Mouse (Mus musculus) forebrain, postnatal 0 days (tissue): ENCODE results near the gene Zfp106. TPM values are rescaled to one million over a fixed set of nuclear protein-coding genes. Genes with fewer than 3 reads are reported as not detected.
"Not testable (repeated sequence)": the region's sequence is repeated elsewhere in the genome, so short reads cannot be mapped to it uniquely, and the experiment has no call there.

Experiments used
- ATAC-seq: fragments of 200-750 bp; cut with Nextera tagmentation; 2 replicates; pipeline ENCODE4 v1.8.0; 2017; ENCODE audit warnings: mild to moderate bottlenecking, moderate library complexity
- DNase-seq: peaks from one replicate; pipeline ENCODE4 v3.0.0-alpha.2; 2015
- H3K27ac ChIP-seq: fragments of 300-500 bp; sonication (generic); 2 replicates; pipeline ENCODE4 v1.5.1; 2014; ENCODE audit warnings: low read depth, mild to moderate bottlenecking, antibody characterized with exemption, low read length, moderate library complexity, mixed read lengths
- H3K27me3 ChIP-seq: fragments of 300-500 bp; sonication (generic); 2 replicates; pipeline ENCODE4 v1.6.1; 2014; ENCODE audit warnings: mild to moderate bottlenecking, low read length, mixed read lengths; ENCODE audit not compliant: insufficient read depth
- H3K36me3 ChIP-seq: fragments of 300-500 bp; sonication (generic); 2 replicates; pipeline ENCODE4 v1.6.1; 2014; ENCODE audit warnings: mild to moderate bottlenecking, moderate library complexity; ENCODE audit not compliant: insufficient read depth
- H3K4me1 ChIP-seq: fragments of 300-500 bp; sonication (generic); 2 replicates; pipeline ENCODE4 v1.6.1; 2014; ENCODE audit warnings: antibody characterized with exemption; ENCODE audit not compliant: insufficient read depth
- H3K4me2 ChIP-seq: fragments of 300-500 bp; sonication (generic); 2 replicates; pipeline ENCODE4 v1.6.1; 2014; ENCODE audit warnings: low read depth, mild to moderate bottlenecking, moderate library complexity
- H3K4me3 ChIP-seq: fragments of 300-500 bp; sonication (generic); 2 replicates; pipeline ENCODE4 v1.5.1; 2014; ENCODE audit warnings: low read depth, low read length, mixed read lengths
- H3K9ac ChIP-seq: fragments of 300-500 bp; sonication (generic); 2 replicates; pipeline ENCODE4 v1.6.1; 2014; ENCODE audit warnings: mild to moderate bottlenecking
- H3K9me3 ChIP-seq: fragments of 300-500 bp; sonication (generic); 2 replicates; pipeline ENCODE4 v1.6.1; 2016; ENCODE audit warnings: low read length
- CTCF ChIP-seq: sonication (generic); IDR thresholded peaks from 2 replicates; pipeline ENCODE4 v1.5.1; 2016; ENCODE audit warnings: antibody characterized with exemption, control low read depth, low read depth
- WGBS: fragments of 180-500 bp; shearing (Covaris S2); extraction: QIAGEN DNeasy Blood & Tissue Kit; methylation state at CpG from one replicate; pipeline ENCODE4 v1.1.7; 2014; 5-methylcytosine and 5-hydroxymethylcytosine counted together
- polyA plus RNA-seq: library from polyadenylated mRNA; unstranded; fragments of >200 nt; fragmentation: Nextera tagmentation; extraction: Ambion mirVana; gene quantifications from 2 replicates; pipeline ENCODE4 v1.2.1, GENCODE M21; 2015
- total RNA-seq: library from RNA; depleted of rRNA; stranded (reverse); fragments of >200 nt; gene quantifications from 2 replicates; pipeline ENCODE4 v1.2.3, GENCODE M21; 2014

Zfp106 gene
- total and polyA plus RNA-seq, 2 experiments from 2014 or later, result 40.4 to 70.5 TPM

GRCm38 (mm10) chr2:120567798-120568320 is 4.2 kb upstream of the Zfp106 start:
- WGBS, result under 1% methylated on average over 22 of the region's 22 CpGs
- peak overlapping the region; percentile 84 for H3K4me2 ChIP-seq
- DNase-seq (peak; percentile 4), ATAC-seq (peak; percentile 51)
- H3K9ac ChIP-seq, result peak overlapping the region; percentile 62
- no peaks in the 10 kb centered on the region for H3K27me3 ChIP-seq
- no peak for TF ChIP-seq CTCF
- peak overlapping the region; percentile 54; the same call in 1 of the 2 replicates for H3K27ac ChIP-seq
- H3K9me3 ChIP-seq, result no peaks in the 10 kb centered on the region
- peaks cover 3% of the 10 kb centered on the region; the same call in 1 of the 2 replicates for H3K4me1 ChIP-seq
- no peaks in the 10 kb centered on the region for H3K36me3 ChIP-seq
- H3K4me3 ChIP-seq, result peak overlapping the region; percentile 62

- H3K4me1 ChIP-seq, result peaks cover 7% of the 10 kb centered on the region; the same call in 1 of the 2 replicates
- no peaks in the 10 kb centered on the region for H3K27me3 ChIP-seq
- H3K27ac ChIP-seq, result peak within 1 kb of the TSS; percentile 54; the same call in 1 of the 2 replicates
- TF ChIP-seq CTCF, result no peak
- peak within 1 kb of the TSS; percentile 62 for H3K9ac ChIP-seq
- DNase-seq (peak; percentile 95), ATAC-seq (peak; percentile 95)
- H3K36me3 ChIP-seq, result no peaks in the 10 kb centered on the region
- H3K4me3 ChIP-seq, result peak within 1 kb of the TSS; percentile 62
- 2% methylated on average over 42 of the region's 42 CpGs for WGBS
- H3K4me2 ChIP-seq, result peak within 1 kb of the TSS; percentile 84
- H3K9me3 ChIP-seq, result no peaks in the 10 kb centered on the region
Observed at GRCm38 (mm10) chr2:120566886-120567797, 3.5 kb upstream of the Zfp106 start, which contains the start of gene Snap23. Gene Snap23, plus strand, starts transcription at chr2:120567671.

GRCm38 (mm10) chr2:120565363-120565762 is 1.7 kb upstream of the Zfp106 start:
- Histone ChIP-seq H3K4me2 (no peak overlapping the region), H3K36me3 (no peaks in the 10 kb centered on the region), H3K27me3 (no peaks in the 10 kb centered on the region), H3K4me3 (no peak overlapping the region), H3K9ac (no peak overlapping the region), H3K27ac (no peak overlapping the region), H3K9me3 (no peaks in the 10 kb centered on the region), H3K4me1 (peaks cover 7% of the 10 kb centered on the region; the same call in 1 of the 2 replicates)
- DNase-seq (no peak), ATAC-seq (no peak)
- no peak for TF ChIP-seq CTCF
- 91% methylated on average over 2 of the region's 2 CpGs for WGBS

GRCm38 (mm10) chr2:120564548-120565188 is 1.0 kb upstream of the Zfp106 start:
- not testable (repeated sequence) for H3K4me1 ChIP-seq, H3K36me3 ChIP-seq, DNase-seq, H3K4me3 ChIP-seq, H3K9ac ChIP-seq, H3K9me3 ChIP-seq, H3K27ac ChIP-seq, H3K4me2 ChIP-seq, ATAC-seq, H3K27me3 ChIP-seq
- WGBS, result 96% methylated on average over 4 of the region's 4 CpGs

GRCm38 (mm10) chr2:120562859-120563234 is 796 bp downstream of the Zfp106 start:
- no peak for DNase-seq
- no peaks in the 10 kb centered on the region for H3K27me3 ChIP-seq

GRCm38 (mm10) chr2:120561524-120561923 is 2.1 kb downstream of the Zfp106 start:
- DNase-seq (no peak), ATAC-seq (no peak)
- TF ChIP-seq CTCF, result no peak
- Histone ChIP-seq H3K9ac (no peak overlapping the region), H3K4me1 (peaks cover 7% of the 10 kb centered on the region; the same call in 1 of the 2 replicates), H3K9me3 (no peaks in the 10 kb centered on the region), H3K27ac (no peak overlapping the region), H3K4me3 (no peak overlapping the region), H3K4me2 (no peak overlapping the region), H3K36me3 (no peaks in the 10 kb centered on the region), H3K27me3 (no peaks in the 10 kb centered on the region)
- 100% methylated on average over 1 of the region's 1 CpGs for WGBS

More at GRCm38 (mm10) chr2:120562859-120563234, 796 bp downstream of the Zfp106 start:
- 24% methylated on average over 9 of the region's 9 CpGs for WGBS
- H3K9me3 ChIP-seq, result no peaks in the 10 kb centered on the region
- H3K9ac ChIP-seq, result peak overlapping the region; percentile 97
- H3K27ac ChIP-seq, result no peak overlapping the region
- H3K4me3 ChIP-seq, result peak overlapping the region; percentile 95
- TF ChIP-seq CTCF, result no peak
- no peaks in the 10 kb centered on the region for H3K36me3 ChIP-seq
- H3K4me1 ChIP-seq, result peaks cover 7% of the 10 kb centered on the region; the same call in 1 of the 2 replicates
- no peak for ATAC-seq
- H3K4me2 ChIP-seq, result peak overlapping the region; percentile 73
